Mouse (Mus musculus): Measurements from ENCODE around the gene Olfr668. TPM values are rescaled to one million over a fixed set of nuclear protein-coding genes. Genes with fewer than 3 reads are reported as not detected.
"Not testable (repeated sequence)": the region's sequence is repeated elsewhere in the genome, so short reads cannot be mapped to it uniquely, and the experiment has no call there.

The Olfr668 gene
- polyA plus RNA-seq (2015; fragmentation: Nextera tagmentation; extraction: Ambion mirVana): not detected in 2 replicates

DNA sequence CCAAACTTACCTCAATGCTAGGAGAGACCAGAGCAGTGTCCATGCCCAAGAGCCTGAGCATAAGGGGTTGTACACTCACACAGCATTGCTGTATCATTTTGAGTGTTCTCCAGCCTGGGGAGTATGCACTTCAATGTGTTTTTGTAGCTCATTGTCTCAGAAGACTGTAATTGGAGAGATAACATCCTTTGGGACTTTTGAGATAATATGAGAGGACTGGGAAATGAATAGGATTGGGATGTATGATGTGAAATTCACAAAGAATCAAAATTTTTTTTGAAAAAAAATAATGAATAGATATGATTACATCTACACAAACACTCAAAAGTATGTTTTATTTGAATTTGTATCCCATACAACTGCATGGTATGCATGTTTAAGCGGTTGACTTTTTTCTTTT is at the start of gene Olfr668:
Olfr668 (minus strand) TSS at position 101 of the 400 bp plus-strand sequence.
- DNase-seq (ENCODE audit: low spot score): no peak
- TF ChIP-seq CTCF (IDR thresholded peaks at IDR 0.05; ENCODE audit: low read depth) (no peak), EP300 (optimal IDR thresholded peaks at IDR 0.05) (no peak)
- Histone ChIP-seq H3K4me1 (replicated peaks; ENCODE audit: control insufficient read depth, insufficient read depth) (no peaks in the 10 kb centered on the region), H3K9me3 (ENCODE audit: control insufficient read depth, low read length) (no peaks in the 10 kb centered on the region), H3K9ac (ENCODE audit: low read length) (no peak within 1 kb of the TSS), H3K27ac (replicated peaks) (no peak within 1 kb of the TSS), H3K36me3 (ENCODE audit: control insufficient read depth, insufficient read depth, low read length) (no peaks in the 10 kb centered on the region), H3K4me3 (ENCODE audit: low read depth, low read length) (no peak within 1 kb of the TSS), H3K4me2 (replicated peaks; ENCODE audit: low read depth) (no peak within 1 kb of the TSS), H3K27me3 (ENCODE audit: control insufficient read depth, insufficient read depth, low read length) (no peaks in the 10 kb centered on the region)
- ATAC-seq (ENCODE audit: low FRiP score, low TSS enrichment): no peak
- 65% methylated on average over 1 of the region's 1 CpGs for WGBS

DNA sequence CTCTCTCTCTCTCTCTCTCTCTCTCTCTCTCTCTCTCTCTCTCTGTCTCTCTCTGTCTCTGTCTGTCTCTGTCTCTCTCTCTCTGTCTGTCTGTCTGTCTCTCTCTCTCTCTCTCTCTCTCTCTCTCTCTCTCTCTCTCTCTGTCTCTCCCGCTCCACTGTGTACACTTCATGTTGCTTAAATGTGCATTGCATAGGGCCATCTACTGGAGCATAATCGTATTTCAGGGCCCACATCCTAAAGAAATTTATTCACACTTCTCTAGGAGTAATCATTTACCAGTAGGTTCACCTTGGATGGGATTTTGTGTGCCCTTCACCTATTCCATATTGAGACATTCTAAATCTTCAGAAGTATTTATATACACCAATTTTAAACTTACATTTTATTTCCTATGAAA is 44.6 kb upstream of the Olfr668 start:
- not testable (repeated sequence) for H3K4me3 ChIP-seq (ENCODE audit: low read depth, low read length); H3K36me3 ChIP-seq (ENCODE audit: control insufficient read depth, insufficient read depth, low read length); ATAC-seq (ENCODE audit: low FRiP score, low TSS enrichment); H3K27ac ChIP-seq (replicated peaks); H3K27me3 ChIP-seq (ENCODE audit: control insufficient read depth, insufficient read depth, low read length); H3K9ac ChIP-seq (ENCODE audit: low read length); DNase-seq (ENCODE audit: low spot score); H3K9me3 ChIP-seq (ENCODE audit: control insufficient read depth, low read length); H3K4me1 ChIP-seq (replicated peaks; ENCODE audit: control insufficient read depth, insufficient read depth); H3K4me2 ChIP-seq (replicated peaks; ENCODE audit: low read depth)
- WGBS: 68% methylated on average over 2 of the region's 2 CpGs

DNA sequence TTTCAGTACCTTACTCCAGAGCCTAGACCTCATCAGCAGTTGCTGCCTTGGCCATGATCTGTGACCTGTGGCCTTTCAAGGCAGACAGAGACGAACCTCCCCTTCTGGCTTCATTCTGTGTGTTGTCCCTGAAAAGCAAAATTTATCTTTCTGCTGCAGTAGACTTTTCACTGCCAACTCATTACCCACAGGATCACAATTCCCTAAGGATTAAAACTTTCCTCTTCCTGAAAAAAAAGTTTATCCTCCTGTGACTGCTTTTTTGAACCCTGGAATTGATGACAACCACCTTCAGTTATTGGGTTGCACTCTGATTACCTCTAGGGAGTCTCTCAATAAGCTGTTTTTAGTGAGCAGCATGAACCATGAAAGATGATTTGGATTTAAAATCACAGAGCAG is 34.7 kb upstream of the Olfr668 start, which contains the start of gene Olfr670:
Olfr670 (minus strand) TSS at position 101 of the 400 bp plus-strand sequence.
- no peak within 1 kb of the TSS for H3K9ac ChIP-seq (ENCODE audit: low read length)
- TF ChIP-seq CTCF (IDR thresholded peaks at IDR 0.05; ENCODE audit: low read depth) (no peak), EP300 (optimal IDR thresholded peaks at IDR 0.05) (no peak)
- no peak for DNase-seq (ENCODE audit: low spot score)
- no peak for ATAC-seq (ENCODE audit: low FRiP score, low TSS enrichment)
- H3K4me2 ChIP-seq (replicated peaks; ENCODE audit: low read depth): no peak within 1 kb of the TSS
- WGBS: 37% methylated on average over 1 of the region's 1 CpGs
- H3K4me3 ChIP-seq (ENCODE audit: low read depth, low read length): no peak within 1 kb of the TSS
- H3K9me3 ChIP-seq (ENCODE audit: control insufficient read depth, low read length): no peaks in the 10 kb centered on the region
- H3K4me1 ChIP-seq (replicated peaks; ENCODE audit: control insufficient read depth, insufficient read depth): no peaks in the 10 kb centered on the region
- H3K27ac ChIP-seq (replicated peaks): no peak within 1 kb of the TSS
- H3K36me3 ChIP-seq (ENCODE audit: control insufficient read depth, insufficient read depth, low read length): no peaks in the 10 kb centered on the region
- H3K27me3 ChIP-seq (ENCODE audit: control insufficient read depth, insufficient read depth, low read length): no peaks in the 10 kb centered on the region

DNA sequence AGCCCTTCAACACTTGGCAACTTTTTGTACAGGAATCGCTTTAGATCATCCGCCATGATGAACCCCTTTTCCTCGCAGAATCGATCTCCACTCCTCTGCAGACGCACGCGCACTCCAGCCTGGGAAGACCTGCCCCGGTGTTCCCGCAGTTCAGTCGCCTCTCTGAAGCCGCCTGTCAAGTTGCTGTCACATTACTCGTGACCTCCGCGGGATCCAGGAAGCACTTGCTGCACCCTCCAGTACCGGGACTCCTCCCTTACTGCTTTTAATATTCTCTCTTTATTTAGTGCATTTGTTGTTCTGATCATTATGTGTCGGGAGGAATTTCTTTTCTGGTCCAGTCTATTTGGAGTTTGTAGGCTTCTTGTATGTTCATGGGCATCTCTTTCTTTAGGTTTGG is 22.4 kb upstream of the Olfr668 start:
- 91% methylated on average over 16 of the region's 16 CpGs for WGBS
- H3K27ac ChIP-seq (replicated peaks); H3K4me3 ChIP-seq (ENCODE audit: low read depth, low read length); H3K9me3 ChIP-seq (ENCODE audit: control insufficient read depth, low read length); ATAC-seq (ENCODE audit: low FRiP score, low TSS enrichment); DNase-seq (ENCODE audit: low spot score); H3K36me3 ChIP-seq (ENCODE audit: control insufficient read depth, insufficient read depth, low read length); H3K27me3 ChIP-seq (ENCODE audit: control insufficient read depth, insufficient read depth, low read length); H3K4me2 ChIP-seq (replicated peaks; ENCODE audit: low read depth); H3K9ac ChIP-seq (ENCODE audit: low read length); H3K4me1 ChIP-seq (replicated peaks; ENCODE audit: control insufficient read depth, insufficient read depth): not testable (repeated sequence)

DNA sequence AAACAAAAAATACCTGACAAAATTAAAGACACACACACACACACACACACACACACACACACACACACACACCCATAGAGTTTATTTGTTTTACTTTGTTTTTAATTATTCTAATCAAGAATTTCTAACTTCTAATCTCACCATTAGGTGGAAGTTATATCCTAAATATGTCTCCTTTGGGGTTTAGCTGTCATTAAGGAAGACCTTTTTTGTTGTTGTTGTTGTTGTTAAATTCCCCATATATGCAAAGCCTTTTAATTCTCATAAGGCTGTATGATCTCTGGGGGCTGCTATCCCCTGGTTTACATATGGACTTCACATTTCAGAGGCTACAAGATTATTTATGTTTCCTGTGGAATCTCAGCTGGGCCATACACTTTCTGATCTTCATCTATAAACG is 6.1 kb upstream of the Olfr668 start, which contains the start of gene Olfr669:
Olfr669 (plus strand) TSS at position 301 of the 400 bp plus-strand sequence.
- no peak within 1 kb of the TSS for H3K4me3 ChIP-seq (ENCODE audit: low read depth, low read length)
- no peak within 1 kb of the TSS for H3K9ac ChIP-seq (ENCODE audit: low read length)
- ATAC-seq (ENCODE audit: low FRiP score, low TSS enrichment): no peak
- WGBS: 87% methylated on average over 1 of the region's 1 CpGs
- H3K9me3 ChIP-seq (ENCODE audit: control insufficient read depth, low read length): no peaks in the 10 kb centered on the region
- H3K27ac ChIP-seq (replicated peaks): no peak within 1 kb of the TSS
- no peak for TF ChIP-seq EP300 (optimal IDR thresholded peaks at IDR 0.05)
- no peak for TF ChIP-seq CTCF (IDR thresholded peaks at IDR 0.05; ENCODE audit: low read depth)
- no peak within 1 kb of the TSS for H3K4me2 ChIP-seq (replicated peaks; ENCODE audit: low read depth)
- no peaks in the 10 kb centered on the region for H3K4me1 ChIP-seq (replicated peaks; ENCODE audit: control insufficient read depth, insufficient read depth)
- H3K36me3 ChIP-seq (ENCODE audit: control insufficient read depth, insufficient read depth, low read length): no peaks in the 10 kb centered on the region
- H3K27me3 ChIP-seq (ENCODE audit: control insufficient read depth, insufficient read depth, low read length): no peaks in the 10 kb centered on the region
- no peak for DNase-seq (ENCODE audit: low spot score)

DNA sequence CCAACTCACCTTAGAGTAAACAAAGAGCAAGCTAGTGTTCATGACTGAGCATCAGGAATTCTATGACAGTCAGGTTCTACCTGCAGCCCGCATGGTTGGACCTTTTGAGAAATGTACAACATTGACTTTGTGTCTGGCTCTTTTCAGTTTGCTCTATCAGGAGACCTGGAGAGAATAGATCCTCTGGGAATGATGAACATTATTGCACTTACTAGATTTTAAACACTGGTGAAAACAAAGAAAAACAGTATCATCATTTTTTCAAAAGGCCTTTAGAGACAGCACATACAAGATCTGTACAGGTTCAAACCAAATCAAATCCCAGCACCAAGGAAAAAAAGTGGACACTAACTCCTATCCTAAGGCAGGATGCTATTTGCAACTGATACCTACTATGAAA is 6.5 kb downstream of the Olfr668 start, which contains the start of gene Olfr667:
Olfr667 (minus strand) TSS at position 101 of the 400 bp plus-strand sequence.
- no peak for DNase-seq (ENCODE audit: low spot score)
- H3K27me3 ChIP-seq (ENCODE audit: control insufficient read depth, insufficient read depth, low read length): no peaks in the 10 kb centered on the region
- WGBS: 83% methylated on average over 1 of the region's 1 CpGs
- H3K4me2 ChIP-seq (replicated peaks; ENCODE audit: low read depth): no peak within 1 kb of the TSS
- H3K9ac ChIP-seq (ENCODE audit: low read length): no peak within 1 kb of the TSS
- H3K9me3 ChIP-seq (ENCODE audit: control insufficient read depth, low read length): no peaks in the 10 kb centered on the region
- no peak within 1 kb of the TSS for H3K4me3 ChIP-seq (ENCODE audit: low read depth, low read length)
- TF ChIP-seq EP300 (optimal IDR thresholded peaks at IDR 0.05) (no peak), CTCF (IDR thresholded peaks at IDR 0.05; ENCODE audit: low read depth) (no peak)
- ATAC-seq (ENCODE audit: low FRiP score, low TSS enrichment): no peak
- H3K4me1 ChIP-seq (replicated peaks; ENCODE audit: control insufficient read depth, insufficient read depth): no peaks in the 10 kb centered on the region
- no peaks in the 10 kb centered on the region for H3K36me3 ChIP-seq (ENCODE audit: control insufficient read depth, insufficient read depth, low read length)
- H3K27ac ChIP-seq (replicated peaks): no peak within 1 kb of the TSS
